Mouse (Mus musculus) midbrain, postnatal 0 days (tissue): ENCODE measurements around the gene Crnkl1. TPM values are rescaled to one million over a fixed set of nuclear protein-coding genes. Genes with fewer than 3 reads are reported as not detected.
A peak's percentile ranks its signal among the peaks of the same experiment; 100 is the strongest.
"Not testable (repeated sequence)": the region's sequence is repeated elsewhere in the genome, so short reads cannot be mapped to it uniquely, and the experiment has no call there.

Source experiments
- ATAC-seq: fragments of 200-750 bp; cut with Nextera tagmentation; 2 replicates; pipeline ENCODE4 v1.8.0; 2017; ENCODE audit warnings: moderate number of reproducible peaks, mild to moderate bottlenecking, moderate TSS enrichment, moderate library complexity; ENCODE audit not compliant: low FRiP score
- DNase-seq: peaks from one replicate; pipeline ENCODE4 v3.0.0-alpha.2; 2015; ENCODE audit warnings: low spot score
- H3K27ac ChIP-seq: fragments of 300-500 bp; sonication (generic); 2 replicates; pipeline ENCODE4 v1.5.1; 2014; ENCODE audit warnings: low read depth, mild to moderate bottlenecking, low read length, mixed read lengths
- H3K27me3 ChIP-seq: fragments of 300-500 bp; sonication (generic); 2 replicates; pipeline ENCODE4 v1.6.1; 2014; ENCODE audit warnings: low read length, control low read depth, mixed read lengths; ENCODE audit not compliant: insufficient read depth
- H3K36me3 ChIP-seq: fragments of 300-500 bp; sonication (generic); 2 replicates; pipeline ENCODE4 v1.6.1; 2014; ENCODE audit warnings: low read length, control low read depth, mixed read lengths; ENCODE audit not compliant: insufficient read depth
- H3K4me1 ChIP-seq: fragments of 300-500 bp; sonication (generic); 2 replicates; pipeline ENCODE4 v1.6.1; 2014; ENCODE audit warnings: mild to moderate bottlenecking, control low read depth, antibody characterized with exemption, low read length, mixed read lengths; ENCODE audit not compliant: insufficient read depth
- H3K4me2 ChIP-seq: fragments of 300-500 bp; sonication (generic); 2 replicates; pipeline ENCODE4 v1.6.1; 2014; ENCODE audit warnings: low read depth, mild to moderate bottlenecking, low read length, mixed read lengths; ENCODE audit not compliant: poor library complexity, severe bottlenecking
- H3K4me3 ChIP-seq: fragments of 300-500 bp; sonication (generic); 2 replicates; pipeline ENCODE4 v1.5.1; 2014; ENCODE audit warnings: low read depth, mild to moderate bottlenecking, low read length, moderate library complexity
- H3K9ac ChIP-seq: fragments of 300-500 bp; sonication (generic); replicated peaks from 2 replicates; pipeline ENCODE4 v1.6.1; 2014; ENCODE audit warnings: mild to moderate bottlenecking, low read length, moderate library complexity, mixed read lengths; ENCODE audit not compliant: poor library complexity, severe bottlenecking
- H3K9me3 ChIP-seq: fragments of 300-500 bp; sonication (generic); 2 replicates; pipeline ENCODE4 v1.6.1; 2016; ENCODE audit warnings: low read length, control low read depth
- CTCF ChIP-seq: IDR thresholded peaks from 2 replicates; pipeline ENCODE4 v1.5.1; 2016; ENCODE audit warnings: antibody characterized with exemption, mild to moderate bottlenecking
- WGBS: fragments of 180-500 bp; shearing (Covaris S2); extraction: QIAGEN DNeasy Blood & Tissue Kit; methylation state at CpG from one replicate; pipeline ENCODE4 v1.1.7; 2014; 5-methylcytosine and 5-hydroxymethylcytosine counted together
- polyA plus RNA-seq: library from polyadenylated mRNA; unstranded; fragments of >200 nt; fragmentation: Nextera tagmentation; extraction: Ambion mirVana; gene quantifications from 2 replicates; pipeline ENCODE4 v1.2.1, GENCODE M21; 2015
- total RNA-seq: library from RNA; depleted of rRNA; stranded (reverse); fragments of >200 nt; gene quantifications from 2 replicates; pipeline ENCODE4 v1.2.3, GENCODE M21; 2014

Gene Crnkl1
- total and polyA plus RNA-seq, 2 experiments from 2014 or later = 15.5 to 16.2 TPM

DNA sequence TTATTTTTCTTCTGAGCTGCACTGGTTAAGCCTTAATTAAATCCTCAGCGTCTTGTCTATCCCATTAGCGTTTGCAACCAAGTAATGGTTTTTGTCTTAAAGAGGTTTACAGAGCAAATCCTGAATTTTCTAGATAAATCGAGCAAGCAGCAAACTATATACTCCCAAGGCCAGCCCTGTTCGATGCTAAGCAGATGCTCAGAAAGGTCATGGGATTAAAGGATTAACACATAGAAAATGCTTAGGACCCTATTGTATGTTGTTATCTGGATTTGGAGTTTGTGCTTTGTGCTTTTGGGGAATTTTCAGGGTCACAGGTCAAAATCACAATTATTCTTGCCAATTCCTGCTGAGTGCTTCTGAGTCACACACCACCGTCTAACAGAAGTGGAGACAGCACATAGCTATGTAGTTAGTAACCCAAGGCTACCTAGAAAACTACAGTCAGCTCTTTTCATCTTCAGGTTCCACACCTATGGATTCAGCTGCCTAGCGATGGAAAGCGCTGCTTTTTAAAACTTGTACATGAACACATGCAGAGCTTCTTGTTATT, 13.7 kb upstream of the Crnkl1 start:
- 44% methylated on average over 7 of the region's 7 CpGs for WGBS
- H3K4me1 ChIP-seq = peaks cover 3% of the 10 kb centered on the region; the same call in 1 of the 2 replicates
- H3K27ac ChIP-seq = no peak overlapping the region
- DNase-seq = no peak
- H3K9me3 ChIP-seq = no peaks in the 10 kb centered on the region
- no peak overlapping the region for H3K9ac ChIP-seq
- no peak for TF ChIP-seq CTCF
- H3K27me3 ChIP-seq = no peaks in the 10 kb centered on the region
- H3K36me3 ChIP-seq = no peaks in the 10 kb centered on the region
- ATAC-seq = no peak
- H3K4me2 ChIP-seq = no peak overlapping the region
- H3K4me3 ChIP-seq = no peak overlapping the region

DNA sequence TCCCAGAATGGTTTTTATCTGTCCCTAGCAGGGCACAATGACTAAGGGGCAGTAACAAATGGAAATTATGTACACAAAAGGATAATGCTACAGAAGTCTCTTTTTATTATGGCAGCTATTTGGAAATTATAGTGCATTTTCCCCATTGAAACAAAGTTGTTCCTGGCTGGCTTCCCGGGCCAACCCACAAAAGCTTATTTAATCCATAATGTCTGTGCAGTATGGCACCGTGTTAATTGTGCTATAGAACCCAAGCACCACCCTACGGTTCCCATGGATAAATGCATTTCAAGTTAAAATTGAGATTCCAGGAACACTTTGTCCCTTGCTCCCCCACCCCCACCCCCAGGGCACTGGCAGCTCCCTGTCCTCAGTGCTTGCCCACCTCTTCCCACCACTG, 9.5 kb upstream of the Crnkl1 start:
- H3K9ac ChIP-seq = no peak overlapping the region
- H3K27me3 ChIP-seq = no peaks in the 10 kb centered on the region
- 51% methylated on average over 3 of the region's 3 CpGs for WGBS
- no peak for TF ChIP-seq CTCF
- no peaks in the 10 kb centered on the region for H3K9me3 ChIP-seq
- H3K4me1 ChIP-seq = no peaks in the 10 kb centered on the region
- no peak overlapping the region for H3K27ac ChIP-seq
- no peak overlapping the region for H3K4me2 ChIP-seq
- no peak overlapping the region for H3K4me3 ChIP-seq
- no peaks in the 10 kb centered on the region for H3K36me3 ChIP-seq
- no peak for DNase-seq
- no peak for ATAC-seq

DNA sequence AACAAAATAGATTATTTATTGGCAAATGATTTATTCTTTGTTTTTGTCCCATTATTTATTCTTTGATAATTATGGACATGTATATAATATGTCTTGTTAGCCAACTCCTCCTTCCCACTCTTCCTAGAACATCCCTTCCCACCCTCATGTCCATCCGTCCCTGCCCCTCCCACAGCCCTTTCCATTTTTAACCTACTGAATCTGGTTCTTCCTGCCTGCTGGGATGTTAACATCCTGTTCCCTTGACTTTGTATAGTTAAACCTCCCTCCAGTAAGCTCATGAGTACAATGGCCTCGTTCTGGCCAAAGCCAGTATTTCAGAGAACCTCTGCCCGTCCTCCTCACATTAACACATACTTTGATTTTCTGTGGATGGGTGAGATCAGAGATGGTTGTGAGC, 6.6 kb upstream of the Crnkl1 start:
- no peak overlapping the region for H3K4me2 ChIP-seq
- H3K9ac ChIP-seq = no peak overlapping the region
- H3K27me3 ChIP-seq = no peaks in the 10 kb centered on the region
- TF ChIP-seq CTCF = no peak
- no peak for ATAC-seq
- H3K9me3 ChIP-seq = no peaks in the 10 kb centered on the region
- no peak overlapping the region for H3K27ac ChIP-seq
- WGBS = 65% methylated on average over 3 of the region's 3 CpGs
- H3K36me3 ChIP-seq = no peaks in the 10 kb centered on the region
- no peak overlapping the region for H3K4me3 ChIP-seq
- no peaks in the 10 kb centered on the region for H3K4me1 ChIP-seq
- no peak for DNase-seq

DNA sequence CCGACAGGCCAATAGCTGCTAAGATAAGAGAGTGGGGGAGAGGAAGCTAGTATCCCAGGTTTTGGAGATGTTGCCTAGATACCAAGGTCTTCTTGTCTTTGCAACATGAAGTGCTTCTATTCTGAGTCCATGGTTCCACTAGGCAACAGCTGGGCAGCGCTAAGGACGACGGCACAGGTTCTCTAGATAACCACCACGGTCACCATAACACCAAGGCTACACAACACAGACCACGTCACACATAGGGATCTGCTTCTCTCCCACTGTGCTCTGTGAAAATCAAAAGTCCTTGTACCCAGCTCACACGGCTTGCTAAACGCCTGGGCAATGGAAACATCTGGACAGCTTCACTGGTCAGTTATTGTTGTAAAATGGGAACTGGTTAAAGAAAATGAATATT, 2.2 kb upstream of the Crnkl1 start:
- ATAC-seq (no peak), DNase-seq (no peak)
- Histone ChIP-seq H3K9ac (no peak overlapping the region), H3K4me2 (no peak overlapping the region), H3K27ac (no peak overlapping the region), H3K9me3 (no peaks in the 10 kb centered on the region), H3K27me3 (no peaks in the 10 kb centered on the region), H3K4me1 (peaks cover 5% of the 10 kb centered on the region; the same call in 1 of the 2 replicates), H3K36me3 (peaks cover 3% of the 10 kb centered on the region; the same call in 1 of the 2 replicates), H3K4me3 (no peak overlapping the region)
- no peak for TF ChIP-seq CTCF
- WGBS = 87% methylated on average over 8 of the region's 8 CpGs

DNA sequence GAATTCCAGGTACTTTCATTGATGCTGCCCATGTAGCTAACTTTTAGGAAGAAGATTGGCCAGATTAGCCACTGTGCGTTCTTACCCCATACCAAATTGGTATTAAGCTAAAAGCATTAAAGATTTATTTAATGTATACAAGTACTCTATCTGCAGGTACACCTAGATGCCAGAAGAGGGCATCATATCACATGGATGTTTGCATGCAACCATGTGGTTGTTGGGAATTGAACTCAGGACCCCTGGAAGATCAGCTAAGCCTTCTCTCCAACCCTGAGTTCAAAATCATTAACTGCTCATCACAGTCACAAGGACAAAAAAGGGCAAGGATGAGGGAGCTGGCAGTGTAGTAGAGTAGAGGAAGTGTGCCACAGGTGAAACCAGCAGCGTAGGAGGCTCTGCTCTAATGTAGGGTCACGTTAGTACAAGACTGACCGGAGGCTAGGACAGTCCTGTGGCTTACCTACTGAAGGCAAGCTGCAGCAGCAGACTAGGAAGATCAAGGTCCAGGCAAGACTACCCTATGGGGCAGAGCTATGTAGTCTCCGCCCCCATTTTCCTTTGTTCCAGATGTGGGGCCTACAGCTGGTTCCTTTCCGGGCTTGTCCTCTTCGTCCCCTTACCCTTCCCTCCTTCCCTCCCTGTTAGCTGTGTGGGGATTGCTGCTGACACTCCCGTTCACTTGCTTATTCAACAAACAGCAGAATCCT, 13.7 kb downstream of the Crnkl1 start:
- 90% methylated on average over 8 of the region's 8 CpGs for WGBS
- TF ChIP-seq CTCF = peak; percentile 56

DNA sequence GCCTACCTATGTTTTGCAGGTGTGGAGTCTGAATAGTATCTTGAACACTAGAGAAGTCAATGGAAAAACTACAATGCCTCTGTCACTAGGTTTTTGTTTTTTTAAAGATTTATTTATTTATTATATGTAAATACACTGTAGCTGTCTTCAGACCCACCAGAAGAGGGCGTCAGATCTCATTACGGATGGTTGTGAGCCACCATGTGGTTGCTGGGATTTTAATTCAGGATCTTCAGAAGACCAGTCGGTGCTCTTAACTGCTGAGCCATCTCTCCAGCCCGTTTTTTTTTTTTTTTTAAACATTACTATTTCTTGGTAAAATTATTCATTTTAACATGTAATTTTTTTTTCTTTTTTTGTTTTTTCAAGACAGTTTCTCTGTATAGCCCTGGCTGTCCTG, 28.9 kb downstream of the Crnkl1 start:
- not testable (repeated sequence) for ATAC-seq, H3K4me1 ChIP-seq, DNase-seq, H3K4me2 ChIP-seq, H3K9ac ChIP-seq, H3K27me3 ChIP-seq, H3K9me3 ChIP-seq, H3K27ac ChIP-seq, H3K36me3 ChIP-seq, H3K4me3 ChIP-seq
- peak; percentile 47 for TF ChIP-seq CTCF
- WGBS = 33% methylated on average over 4 of the region's 4 CpGs

More for the DNA sequence above, 13.7 kb downstream of the Crnkl1 start:
- Histone ChIP-seq H3K27me3 (no peaks in the 10 kb centered on the region), H3K36me3 (peaks cover 56% of the 10 kb centered on the region), H3K4me2 (no peak overlapping the region), H3K4me3 (no peak overlapping the region), H3K9ac (no peak overlapping the region), H3K27ac (no peak overlapping the region), H3K9me3 (no peaks in the 10 kb centered on the region), H3K4me1 (no peaks in the 10 kb centered on the region)
- ATAC-seq (no peak), DNase-seq (no peak)
